Mouse (Mus musculus) hindbrain, embryonic 15.5 days (tissue): ENCODE data around the gene Olfr1474. TPM values are rescaled to one million over a fixed set of nuclear protein-coding genes. Genes with fewer than 3 reads are reported as not detected.
"Not testable (repeated sequence)": the region's sequence is repeated elsewhere in the genome, so short reads cannot be mapped to it uniquely, and the experiment has no call there.

Experiments
- ATAC-seq: fragments of 200-750 bp; cut with Nextera tagmentation; 2 replicates; pipeline ENCODE4 v1.8.0; 2017; ENCODE audit warnings: low read depth, moderate number of reproducible peaks, moderate TSS enrichment; ENCODE audit not compliant: low FRiP score
- H3K27ac ChIP-seq: fragments of 300-500 bp; sonication (generic); replicated peaks from 2 replicates; pipeline ENCODE4 v1.5.1; 2015; ENCODE audit warnings: mild to moderate bottlenecking, inconsistent platforms
- H3K27me3 ChIP-seq: fragments of 300-500 bp; sonication (generic); 2 replicates; pipeline ENCODE4 v1.6.1; 2015; ENCODE audit warnings: control low read depth, inconsistent platforms
- H3K36me3 ChIP-seq: fragments of 300-500 bp; sonication (generic); 2 replicates; pipeline ENCODE4 v1.6.1; 2015; ENCODE audit warnings: control low read depth, inconsistent platforms
- H3K4me1 ChIP-seq: fragments of 300-500 bp; sonication (generic); replicated peaks from 2 replicates; pipeline ENCODE4 v1.6.1; 2015; ENCODE audit warnings: control low read depth, inconsistent platforms
- H3K4me2 ChIP-seq: fragments of 300-500 bp; sonication (generic); 2 replicates; pipeline ENCODE4 v1.6.1; 2015; ENCODE audit warnings: moderate library complexity, mild to moderate bottlenecking, inconsistent platforms
- H3K4me3 ChIP-seq: fragments of 300-500 bp; sonication (generic); 2 replicates; pipeline ENCODE4 v1.5.1; 2015; ENCODE audit warnings: mild to moderate bottlenecking, inconsistent platforms
- H3K9ac ChIP-seq: fragments of 300-500 bp; sonication (generic); 2 replicates; pipeline ENCODE4 v1.6.1; 2015; ENCODE audit warnings: inconsistent platforms
- H3K9me3 ChIP-seq: fragments of 300-500 bp; sonication (generic); 2 replicates; pipeline ENCODE4 v1.6.1; 2016; ENCODE audit warnings: control low read depth, inconsistent platforms
- WGBS: fragments of 180-500 bp; shearing (Covaris S2); methylation state at CpG from one replicate; pipeline ENCODE4 v1.1.7; 2015; 5-methylcytosine and 5-hydroxymethylcytosine counted together
- polyA plus RNA-seq: library from polyadenylated mRNA; unstranded; fragments of >200 nt; fragmentation: Nextera tagmentation; extraction: Ambion mirVana; gene quantifications from 2 replicates; pipeline ENCODE4 v1.2.1, GENCODE M21; 2015

The Olfr1474 gene
- polyA plus RNA-seq = not detected in 2 replicates

GRCm38 (mm10) chr19:13469265-13469664 is at the start of gene Olfr1474:
TSS of gene Olfr1474 (plus strand) at chr19:13469565.
- not testable (repeated sequence) for H3K27ac ChIP-seq, ATAC-seq, H3K36me3 ChIP-seq, H3K27me3 ChIP-seq, H3K4me1 ChIP-seq, H3K4me2 ChIP-seq, H3K9ac ChIP-seq, H3K4me3 ChIP-seq, H3K9me3 ChIP-seq
- 81% methylated on average over 4 of the region's 4 CpGs for WGBS

GRCm38 (mm10) chr19:13443109-13443508 is 26.3 kb upstream of the Olfr1474 start, which contains the start of gene Olfr1471:
TSS of gene Olfr1471 (plus strand) at chr19:13443409.
- not testable (repeated sequence) for H3K9me3 ChIP-seq, H3K4me2 ChIP-seq, H3K4me1 ChIP-seq, H3K27ac ChIP-seq, ATAC-seq, H3K36me3 ChIP-seq, H3K4me3 ChIP-seq, H3K27me3 ChIP-seq, H3K9ac ChIP-seq
- WGBS = 77% methylated on average over 2 of the region's 2 CpGs

- Histone ChIP-seq H3K9ac (no peak within 1 kb of the TSS), H3K4me3 (no peak within 1 kb of the TSS), H3K27me3 (no peaks in the 10 kb centered on the region), H3K36me3 (no peaks in the 10 kb centered on the region), H3K27ac (no peak within 1 kb of the TSS), H3K4me2 (no peak within 1 kb of the TSS), H3K9me3 (peaks cover 11% of the 10 kb centered on the region), H3K4me1 (no peaks in the 10 kb centered on the region)
- ATAC-seq = no peak
- 82% methylated on average over 1 of the region's 1 CpGs for WGBS
Observed at GRCm38 (mm10) chr19:13455986-13456385, 13.4 kb upstream of the Olfr1474 start, which contains the start of gene Olfr1472. TSS of gene Olfr1472 (minus strand) at chr19:13456086.

GRCm38 (mm10) chr19:13480096-13480495 is 10.7 kb downstream of the Olfr1474 start, which contains the start of gene Olfr1475:
TSS of gene Olfr1475 (minus strand) at chr19:13480196.
- Histone ChIP-seq H3K27ac (no peak within 1 kb of the TSS), H3K4me3 (no peak within 1 kb of the TSS), H3K4me1 (no peaks in the 10 kb centered on the region), H3K9me3 (no peaks in the 10 kb centered on the region), H3K4me2 (no peak within 1 kb of the TSS), H3K9ac (no peak within 1 kb of the TSS), H3K36me3 (no peaks in the 10 kb centered on the region), H3K27me3 (no peaks in the 10 kb centered on the region)
- ATAC-seq = no peak

GRCm38 (mm10) chr19:13500246-13500645 is 30.9 kb downstream of the Olfr1474 start, which contains the start of gene Olfr1477:
TSS of gene Olfr1477 (plus strand) at chr19:13500546.
- Histone ChIP-seq H3K4me2 (no peak within 1 kb of the TSS), H3K36me3 (no peaks in the 10 kb centered on the region), H3K27me3 (no peaks in the 10 kb centered on the region), H3K9me3 (0 out of 2 replicates have a peak, but pooled peaks cover 6% of the 10 kb centered on the region), H3K27ac (no peak within 1 kb of the TSS), H3K9ac (no peak within 1 kb of the TSS), H3K4me3 (no peak within 1 kb of the TSS), H3K4me1 (no peaks in the 10 kb centered on the region)
- no peak for ATAC-seq
- 80% methylated on average over 3 of the region's 3 CpGs for WGBS

Other genes starting within 250 kb of the Olfr1474 start
- not detected in 2 replicates for gene Olfr1463, start 238.2 kb upstream of the Olfr1474 start, polyA plus RNA-seq
- not detected in 2 replicates for gene Olfr1465, start 154.0 kb upstream of the Olfr1474 start, polyA plus RNA-seq
- not detected in 2 replicates for gene Olfr1466, start 130.7 kb upstream of the Olfr1474 start, polyA plus RNA-seq
- gene Olfr1467, start 107.3 kb upstream of the Olfr1474 start, polyA plus RNA-seq = not detected in 2 replicates
- not detected in 2 replicates for gene Olfr1469, start 61.7 kb upstream of the Olfr1474 start, polyA plus RNA-seq
- gene Olfr1471, start 26.2 kb upstream of the Olfr1474 start, polyA plus RNA-seq = not detected in 2 replicates
- not detected in 2 replicates for gene Olfr1472, start 13.5 kb upstream of the Olfr1474 start, polyA plus RNA-seq
- not detected in 2 replicates for gene Olfr1475, start 10.6 kb downstream of the Olfr1474 start, polyA plus RNA-seq
- not detected in 2 replicates for gene Olfr1477, start 31.0 kb downstream of the Olfr1474 start, polyA plus RNA-seq
- gene Olfr1480, start 58.3 kb downstream of the Olfr1474 start, polyA plus RNA-seq = not detected in 2 replicates
- gene Olfr1484, start 113.9 kb downstream of the Olfr1474 start, polyA plus RNA-seq = not detected in 2 replicates
- not detected in 2 replicates for gene Olfr1487, start 147.8 kb downstream of the Olfr1474 start, polyA plus RNA-seq
- not detected in 2 replicates for gene Olfr1489, start 162.1 kb downstream of the Olfr1474 start, polyA plus RNA-seq
- not detected in 2 replicates for gene Olfr1490, start 181.5 kb downstream of the Olfr1474 start, polyA plus RNA-seq
- gene Olfr1491, start 227.7 kb downstream of the Olfr1474 start, polyA plus RNA-seq = not detected in 2 replicates